Mouse (Mus musculus) myocyte (in vitro differentiated cells): ENCODE measurements around the gene Slc1a1.

ENCODE experiments used
- MAX ChIP-seq: IDR thresholded peaks from one replicate; pipeline ENCODE4 v1.6.1; 2011; ENCODE audit warnings: low read depth, mild to moderate bottlenecking, control low read depth
- POLR2A ChIP-seq: IDR thresholded peaks from one replicate; pipeline ENCODE4 v1.6.1; 2011; ENCODE audit warnings: low read depth, mild to moderate bottlenecking, control low read depth, moderate library complexity; ENCODE audit not compliant: insufficient read length
- TCF12 ChIP-seq: IDR thresholded peaks from one replicate; pipeline ENCODE4 v1.6.1; 2011; ENCODE audit warnings: mild to moderate bottlenecking, control low read depth; ENCODE audit not compliant: poor library complexity, insufficient read depth, severe bottlenecking
- TCF3 ChIP-seq: IDR thresholded peaks from one replicate; pipeline ENCODE4 v1.6.1; 2011; ENCODE audit warnings: low read depth, control low read depth; ENCODE audit not compliant: insufficient read length

DNA sequence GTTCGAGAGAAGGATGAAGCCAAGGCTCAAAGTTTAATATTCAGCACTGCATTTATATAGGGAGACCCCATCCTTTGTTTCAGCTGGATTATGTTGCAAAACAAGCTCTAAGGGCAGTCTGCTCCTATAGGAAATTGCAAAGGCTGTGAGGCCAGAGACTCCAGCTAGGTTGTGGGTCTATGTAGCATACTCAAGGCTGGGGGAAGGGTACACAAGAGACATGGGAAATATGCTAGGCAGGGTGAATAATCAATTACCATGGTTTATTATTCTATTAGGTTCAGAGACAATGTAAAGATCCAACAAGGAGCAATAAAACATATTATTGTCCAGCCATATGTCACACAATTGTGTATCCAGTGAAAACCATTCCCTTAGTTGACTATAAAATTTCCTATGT, 57.0 kb downstream of the Slc1a1 start:
- no peak for TF ChIP-seq MAX
- TF ChIP-seq TCF12 = no peak
- TF ChIP-seq POLR2A = no peak
- no peak for TF ChIP-seq TCF3
